Mouse (Mus musculus) left cerebral cortex, postnatal 14 days (tissue): Measurements from ENCODE around the gene Lif. TPM values are rescaled to one million over a fixed set of nuclear protein-coding genes. Genes with fewer than 3 reads are reported as not detected.

Experiments
- DNase-seq, 2 experiments: peaks; one replicate each; pipeline ENCODE4 v3.0.0; 2021 to 2022; ENCODE audit warnings: low spot score in 2 of 2, mixed read lengths in 1 of 2
- intact Hi-C: fragments of 180-260 bp; cut with DNase I; formaldehyde crosslinking; loops from one replicate; pipeline ENCODE4 v1.15.1; 2025
- total RNA-seq, 2 experiments: library from RNA; stranded (reverse); gene quantifications; 2 replicates each; pipeline ENCODE4 v1.2.3; 2021

Gene Lif
- total RNA-seq, 2 experiments from 2014 or later, result 0.15 to 0.59 TPM

DNA sequence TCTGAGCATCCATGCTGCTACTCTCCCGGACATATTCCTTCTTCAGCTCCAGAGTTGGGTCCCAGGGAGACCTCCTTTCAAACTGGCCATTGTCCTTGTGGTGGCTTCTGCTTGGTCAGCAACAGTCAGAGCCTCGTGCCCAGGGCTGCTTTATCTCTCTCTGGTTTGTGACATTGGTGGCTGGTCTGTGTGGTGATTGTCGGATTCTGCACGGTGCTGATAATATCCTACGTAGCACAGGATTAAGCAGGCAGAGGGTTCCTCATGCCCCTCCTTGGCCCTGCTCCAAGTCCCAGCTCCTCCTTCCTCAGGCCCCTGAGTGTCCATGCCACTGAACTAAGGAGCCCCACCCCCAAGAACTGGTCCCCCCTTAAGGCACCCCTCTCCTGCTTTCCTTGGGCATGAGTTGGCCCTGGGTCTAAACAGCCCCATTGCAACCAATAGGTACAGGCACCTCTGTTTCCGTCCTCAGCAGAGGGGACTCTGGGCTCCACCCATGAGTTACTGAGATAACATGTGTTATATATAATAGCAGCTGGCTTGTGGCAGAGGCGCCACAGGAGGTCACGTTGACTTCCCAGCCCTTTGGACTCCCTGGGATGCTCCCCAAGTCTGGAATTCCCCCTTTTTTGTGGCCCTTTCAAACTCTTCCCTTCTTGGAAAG, 35.0 kb downstream of the Lif start:
- no peak for DNase-seq
- intact Hi-C loops, result no loop called here

DNA sequence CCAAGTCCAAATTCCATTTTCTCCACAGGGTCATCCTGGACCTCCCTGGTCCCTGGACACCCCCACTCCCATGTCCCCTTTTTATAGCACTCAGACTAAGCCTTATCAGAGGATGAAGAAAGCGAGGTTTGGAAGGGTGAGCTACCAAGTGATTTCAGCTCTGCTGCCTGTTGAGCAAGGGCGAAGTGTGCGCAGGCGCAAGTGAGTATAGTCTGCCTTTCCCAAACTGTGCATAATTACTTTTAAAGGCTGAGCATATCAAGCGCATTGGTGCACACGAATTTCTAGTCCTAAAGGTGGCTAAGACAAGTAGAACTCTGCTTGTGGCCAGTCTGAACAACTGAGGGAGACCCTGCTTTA, 35.5 kb downstream of the Lif start:
- no peak for DNase-seq
- intact Hi-C loops, result no loop called here

DNA sequence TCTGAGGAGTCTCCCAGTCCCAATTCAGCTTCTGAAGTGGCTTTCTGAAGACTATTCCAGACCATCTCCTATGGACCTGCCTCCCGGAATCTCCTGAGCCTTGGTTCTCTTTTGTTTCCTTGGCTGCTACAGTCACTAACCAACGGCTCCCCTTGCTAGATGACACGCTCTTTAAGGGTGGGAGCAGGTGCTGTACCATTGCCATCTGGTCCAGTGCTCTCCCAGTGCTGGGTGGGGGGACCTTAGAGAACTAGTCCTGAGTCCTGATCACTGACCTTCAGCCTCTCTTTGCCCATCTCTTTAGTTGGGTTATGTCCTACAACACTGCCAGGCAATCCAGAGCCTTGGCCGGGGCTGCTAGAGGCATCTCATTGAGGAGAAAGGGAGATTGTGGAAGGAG, 36.1 kb downstream of the Lif start:
- no peak for DNase-seq
- intact Hi-C loops, result no loop called here

DNA sequence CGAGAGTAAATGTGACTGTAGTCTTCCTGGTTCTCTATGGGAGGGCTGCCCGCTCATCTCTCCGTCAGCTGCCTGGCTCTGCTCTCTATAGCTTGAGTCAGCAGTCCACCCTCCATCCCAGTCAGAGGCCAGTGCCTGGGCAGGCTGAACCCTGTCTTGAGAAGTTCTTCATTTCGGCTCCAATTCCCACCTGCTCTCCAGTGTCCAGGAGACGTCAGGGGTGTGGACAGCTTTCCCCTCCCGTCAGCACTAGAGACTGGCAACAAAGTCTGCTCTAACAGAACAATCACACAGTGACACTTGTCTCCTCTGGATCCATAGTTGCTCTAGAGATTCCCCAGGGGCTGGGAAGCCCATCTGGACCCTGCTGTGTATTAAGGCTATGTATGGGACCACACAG, 36.7 kb downstream of the Lif start:
- no peak for DNase-seq
- intact Hi-C loops, result no loop called here

DNA sequence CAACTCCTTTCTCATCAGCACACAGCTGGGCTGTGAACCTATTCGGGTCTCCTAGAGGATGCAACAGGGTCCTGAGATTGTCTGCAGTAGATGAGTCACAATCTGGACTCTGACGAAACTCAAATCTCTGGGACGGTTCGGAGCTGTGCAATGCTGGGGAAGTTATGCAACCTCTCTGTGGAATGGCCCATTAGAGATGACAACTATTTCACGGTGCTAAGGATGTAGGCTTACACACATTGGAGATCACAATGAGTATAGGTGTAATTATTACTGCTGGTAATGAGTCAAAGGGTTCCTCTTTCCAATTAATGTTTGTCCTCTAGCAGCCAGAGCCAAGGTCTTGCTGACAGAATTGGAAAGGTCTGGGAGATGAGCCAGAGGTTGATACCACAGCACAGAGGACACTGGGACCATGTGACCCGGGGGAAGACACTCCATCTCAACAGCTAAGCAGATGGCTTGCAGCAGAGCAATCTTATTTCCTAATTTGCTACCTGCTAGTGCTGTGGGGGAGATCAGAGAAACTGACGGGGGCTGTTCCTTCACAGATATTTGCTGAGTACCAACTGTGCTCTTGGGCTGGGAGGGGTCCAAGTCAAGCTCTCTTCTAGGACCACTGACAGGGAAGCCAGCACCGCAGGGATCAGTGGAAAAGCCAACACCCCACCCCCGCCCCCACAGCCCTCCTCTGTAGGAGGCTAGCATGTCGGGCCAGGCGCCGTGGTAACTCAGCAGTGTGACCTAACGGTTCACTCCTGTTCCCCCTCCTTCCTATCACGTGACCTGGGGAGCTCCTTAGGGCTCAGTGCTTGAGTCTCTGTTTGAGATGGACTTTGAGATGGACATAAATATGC, 37.4 kb downstream of the Lif start:
- no peak for DNase-seq
- intact Hi-C loops, result no loop called here

DNA sequence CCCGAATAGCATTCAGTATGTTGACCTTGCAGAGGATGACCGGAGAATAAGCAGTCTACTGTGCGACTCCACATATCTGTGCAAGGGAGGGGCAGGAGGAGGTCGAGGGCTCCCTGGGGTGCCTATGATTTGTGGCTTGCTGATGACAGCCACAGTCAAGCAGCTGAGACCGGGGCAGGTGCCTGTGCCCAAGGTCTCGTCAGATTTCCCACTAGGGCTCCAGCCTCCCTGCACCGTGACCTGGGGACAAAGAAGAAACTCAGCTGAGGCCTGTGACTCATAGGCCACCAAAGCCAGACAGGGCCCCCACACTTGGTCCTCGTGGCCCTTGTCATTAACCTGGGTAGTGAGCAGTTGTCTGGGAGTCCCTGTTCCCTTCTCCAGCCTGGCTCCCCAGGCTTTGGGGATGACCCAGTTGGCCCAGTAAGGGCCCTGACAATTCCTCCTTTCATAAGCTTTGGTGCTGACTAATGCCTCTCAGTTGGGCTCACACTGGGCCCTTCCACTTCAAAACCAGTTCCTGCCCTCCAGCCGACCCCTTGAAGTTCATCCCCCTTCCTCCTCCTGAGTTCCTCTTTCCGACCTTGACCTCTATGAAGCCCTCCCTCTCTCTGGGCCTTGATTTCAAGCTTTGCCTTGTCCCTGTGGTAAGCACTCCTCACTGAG, 39.4 kb downstream of the Lif start:
- DNase-seq, result no peak

DNA sequence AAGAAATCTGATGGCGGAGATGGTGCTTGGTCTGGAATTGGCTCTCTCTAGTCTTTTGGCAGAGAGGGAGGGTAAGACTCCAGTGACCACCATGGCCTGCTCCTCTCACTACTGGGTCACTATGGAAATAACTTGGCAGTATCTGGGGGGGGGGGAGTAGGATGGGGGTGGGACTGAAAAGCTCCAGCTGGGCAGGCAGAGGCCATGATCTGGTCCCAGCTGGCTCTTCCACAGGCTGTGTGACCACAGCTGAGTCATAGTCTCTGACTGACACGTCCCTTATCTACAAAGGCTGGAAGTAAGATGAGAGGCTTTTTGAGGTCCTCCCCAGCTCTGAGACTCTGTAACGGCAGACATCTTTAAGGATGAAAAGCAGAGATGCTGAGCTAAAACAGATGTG, 40.4 kb downstream of the Lif start:
- intact Hi-C loops, result no loop called here

More for the DNA sequence above, 39.4 kb downstream of the Lif start:
- intact Hi-C loops, result no loop called here

DNA sequence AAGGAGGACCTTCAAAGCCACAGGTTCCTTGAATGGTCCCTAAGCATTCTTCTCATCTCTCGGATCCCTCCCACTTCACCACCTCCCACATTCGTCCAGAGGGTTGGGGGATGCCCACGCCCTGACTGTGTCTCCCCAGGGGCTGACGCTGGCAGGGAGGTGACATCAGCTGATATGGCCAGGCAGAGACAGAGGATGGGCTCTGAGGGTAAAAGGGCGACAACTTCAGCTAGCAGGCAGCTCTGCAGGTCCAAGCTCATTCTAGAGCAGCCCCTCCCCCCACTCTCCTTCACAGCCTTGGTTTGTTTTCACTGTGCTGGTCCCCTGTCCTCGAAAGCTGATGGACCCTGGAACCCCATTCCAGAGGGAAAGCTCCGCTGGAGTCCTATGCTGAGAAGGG, 41.3 kb downstream of the Lif start:
- DNase-seq, result no peak
- intact Hi-C loops, result no loop called here

More for the DNA sequence above, 40.4 kb downstream of the Lif start:
- DNase-seq, result no peak

DNA sequence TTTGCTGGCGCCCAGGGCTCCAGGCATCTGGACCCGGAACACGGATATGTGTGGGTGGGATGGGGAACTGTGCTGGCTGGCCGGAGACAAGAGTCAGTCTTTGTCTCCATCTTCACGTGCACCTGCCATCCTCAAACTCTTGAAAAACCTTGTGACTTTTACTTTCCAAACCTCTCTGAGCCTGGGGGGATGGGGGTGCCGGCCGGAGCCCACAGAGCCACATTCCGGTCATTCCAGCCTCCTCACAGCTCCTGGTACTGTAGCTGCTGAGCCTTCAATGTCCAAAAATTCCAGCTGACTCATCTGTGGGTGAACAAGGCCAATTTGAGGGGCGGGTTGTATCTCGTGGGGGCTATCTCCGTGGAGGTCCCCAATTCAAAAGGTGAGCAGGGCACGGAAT, 41.8 kb downstream of the Lif start:
- DNase-seq, result no peak
- intact Hi-C loops, result no loop called here

DNA sequence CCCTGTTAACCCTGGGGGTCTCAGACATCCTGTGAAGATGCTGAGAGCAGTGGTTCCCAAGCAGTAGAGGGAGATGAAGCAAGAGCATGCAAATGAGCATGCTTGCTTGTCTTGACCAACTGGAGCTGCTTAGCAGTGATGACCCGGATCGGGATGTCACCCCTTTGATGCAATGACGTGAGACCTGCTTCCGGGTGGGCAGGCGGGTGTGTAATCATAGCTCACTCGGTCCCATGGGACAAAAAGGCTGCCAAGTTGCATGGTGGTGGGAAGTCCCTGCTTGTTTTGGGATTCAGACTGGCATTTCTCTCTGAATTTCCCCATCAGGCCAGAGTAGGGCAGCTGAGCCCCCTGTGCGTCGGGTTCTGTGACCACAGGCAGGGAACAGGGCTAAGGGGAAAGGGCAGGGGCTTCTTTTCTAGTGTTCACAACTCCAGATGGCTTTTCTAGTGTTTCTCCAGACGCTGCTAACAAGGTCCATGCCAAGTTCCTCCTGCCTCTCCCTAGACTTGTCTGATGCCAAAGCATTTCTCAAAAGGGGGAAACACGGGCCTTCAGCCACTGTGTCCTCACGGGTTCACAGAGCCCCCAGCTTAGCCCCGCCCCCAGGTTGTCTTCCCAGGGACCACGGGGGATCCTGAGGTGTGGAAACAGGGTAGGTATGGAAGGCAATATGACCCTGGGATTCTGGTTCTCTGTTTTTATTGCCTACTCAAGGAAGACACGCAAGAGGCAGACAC, 42.5 kb downstream of the Lif start:
- intact Hi-C loops, result no loop called here
- no peak for DNase-seq

DNA sequence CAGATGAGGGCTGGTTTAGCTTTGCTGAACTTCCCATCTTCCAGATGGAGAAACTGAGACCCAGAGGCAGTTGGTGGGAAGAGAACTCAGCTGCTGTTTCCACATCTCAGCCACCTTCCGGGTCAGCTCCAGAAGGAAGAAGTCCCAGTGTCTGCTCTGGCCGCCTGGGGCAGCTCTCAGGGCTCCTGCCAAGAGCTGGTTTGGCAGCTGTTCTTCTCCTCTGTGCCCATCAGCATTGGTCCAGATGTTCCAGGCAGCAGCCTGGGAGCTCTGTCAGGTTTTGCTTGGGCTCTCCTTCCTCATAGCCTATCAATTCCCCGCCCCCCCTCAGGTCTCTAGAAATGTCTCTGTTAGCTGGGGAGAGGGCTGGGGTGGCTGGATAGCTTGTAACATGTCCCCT, 43.3 kb downstream of the Lif start:
- intact Hi-C loops, result no loop called here
- no peak for DNase-seq

DNA sequence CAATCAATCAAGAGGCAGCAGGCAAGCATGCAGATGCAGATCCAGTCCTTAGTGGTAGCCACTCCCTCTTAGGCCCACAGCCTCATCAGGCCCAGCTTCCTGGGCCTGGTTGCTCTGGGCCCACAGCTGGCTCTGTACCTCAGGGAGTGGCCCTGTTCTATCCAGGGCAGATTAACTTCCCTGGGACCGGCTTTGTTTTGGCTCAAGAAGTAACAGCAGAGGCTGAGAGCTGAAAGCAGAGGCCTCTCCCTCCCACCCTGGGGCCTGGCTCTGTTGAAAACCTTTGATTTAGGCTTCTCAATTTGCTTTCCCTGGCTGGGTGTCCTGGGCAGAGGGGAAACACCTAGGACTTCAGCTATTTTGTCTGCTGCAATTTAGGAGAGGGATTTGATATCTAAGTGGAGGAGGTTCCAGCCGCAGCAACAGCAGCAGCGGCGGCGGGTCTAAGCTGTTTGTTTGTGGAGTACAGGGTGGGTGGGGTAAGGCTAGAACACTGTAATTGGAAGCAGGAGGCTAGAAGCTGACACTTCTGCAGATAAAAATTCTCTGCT, 45.1 kb downstream of the Lif start:
- intact Hi-C loops, result no loop called here
- DNase-seq, result no peak

DNA sequence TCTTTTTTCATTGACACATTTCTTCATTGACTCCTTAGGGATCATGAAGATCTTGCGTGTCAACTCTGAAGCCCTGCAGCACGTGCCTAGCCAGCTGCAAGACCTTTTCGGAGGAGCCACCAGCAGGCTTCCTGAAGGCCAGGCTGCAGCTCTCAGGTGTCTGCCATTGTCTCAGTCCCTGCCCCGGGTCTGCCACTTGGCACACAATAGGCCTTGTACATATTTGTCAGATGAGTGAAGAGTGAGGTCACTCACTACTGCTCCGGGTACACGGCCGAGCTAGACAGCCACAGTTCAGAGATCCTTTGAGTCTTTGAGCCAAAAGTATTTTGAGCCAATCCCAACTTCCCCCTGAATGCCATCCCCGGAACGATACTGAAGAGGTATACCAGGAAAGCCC, 45.7 kb downstream of the Lif start:
- DNase-seq, result no peak
- intact Hi-C loops, result no loop called here

DNA sequence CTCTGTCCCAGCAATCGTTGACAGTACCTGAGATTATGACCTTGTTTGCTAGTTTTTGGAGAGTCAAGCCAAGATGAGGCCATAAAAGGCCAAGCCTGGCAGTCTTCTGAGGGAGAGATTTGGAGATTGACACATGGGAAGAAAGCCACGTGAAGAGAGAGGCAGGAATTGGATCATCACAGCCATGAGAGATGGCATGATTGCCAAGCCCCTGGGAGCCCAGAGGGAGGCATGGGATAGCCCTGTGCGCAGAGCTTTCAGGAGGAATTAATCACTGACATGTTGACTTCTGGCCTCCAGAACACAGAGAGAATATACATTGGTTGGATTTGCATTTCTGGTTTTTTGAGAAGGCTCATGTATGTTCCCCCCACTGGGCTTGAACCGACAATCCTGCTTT, 46.8 kb downstream of the Lif start:
- intact Hi-C loops, result no loop called here
- DNase-seq, result no peak

DNA sequence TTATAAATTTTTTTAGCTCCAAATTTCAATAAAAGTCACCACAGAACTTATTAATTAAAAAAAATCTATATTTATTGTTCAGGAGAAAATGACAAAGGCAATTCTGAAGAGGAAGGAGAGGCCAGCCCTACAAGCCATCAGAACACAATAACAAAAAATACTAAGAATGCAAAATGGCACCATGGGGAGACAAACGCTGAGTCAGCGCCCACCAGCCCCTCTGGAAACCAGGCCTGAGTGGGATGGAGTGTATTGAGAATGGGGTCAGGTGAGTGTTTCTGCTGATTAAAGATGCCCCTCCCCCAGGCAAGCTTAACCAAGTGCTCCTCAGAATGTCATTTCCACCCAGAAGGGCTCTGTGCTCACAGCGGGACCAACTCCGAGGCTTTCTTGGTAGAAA, 47.7 kb downstream of the Lif start:
- intact Hi-C loops, result no loop called here
- no peak for DNase-seq

DNA sequence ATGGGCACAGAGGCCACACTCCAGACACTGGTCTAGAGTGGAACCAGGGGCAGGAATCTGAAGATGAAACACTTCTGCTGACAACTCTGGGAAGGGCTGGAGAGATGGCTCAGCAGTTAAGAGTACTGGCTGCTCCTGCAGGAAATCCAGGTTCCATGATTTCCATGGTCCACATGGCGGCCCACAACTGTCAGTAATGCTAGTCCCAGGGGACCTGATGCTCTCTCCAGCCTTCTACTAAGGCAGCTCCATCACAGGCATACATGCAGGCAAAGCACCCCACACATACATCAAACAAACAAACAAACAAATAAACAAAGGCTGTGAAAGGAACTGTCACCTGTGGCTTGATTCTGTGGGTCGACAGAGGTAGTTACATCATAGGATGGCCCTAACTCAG, 48.7 kb downstream of the Lif start:
- intact Hi-C loops, result no loop called here
- DNase-seq, result no peak

DNA sequence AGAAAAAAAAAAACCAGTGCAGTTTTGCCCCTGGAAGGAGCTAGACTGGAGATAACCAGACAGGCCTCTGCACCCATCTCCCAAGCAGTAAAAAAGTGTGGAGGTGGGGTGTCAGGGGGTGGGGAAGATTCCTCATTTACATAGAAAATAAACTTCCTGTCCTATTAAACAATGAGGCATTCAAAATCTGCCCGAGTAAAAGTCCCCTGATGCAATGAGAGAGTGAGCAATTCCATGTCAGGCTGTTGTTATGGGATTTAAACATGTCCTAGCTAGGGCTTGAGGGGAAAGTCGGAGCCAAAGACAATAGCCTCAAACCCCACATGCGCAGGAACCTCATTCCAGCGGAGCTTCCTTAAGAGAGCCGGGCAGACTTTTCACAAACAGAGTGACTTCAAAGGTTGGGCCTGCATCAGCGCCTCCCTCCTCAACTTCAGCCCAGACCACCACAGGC, 50.7 kb downstream of the Lif start:
- DNase-seq, result no peak
- intact Hi-C loops, result no loop called here

DNA sequence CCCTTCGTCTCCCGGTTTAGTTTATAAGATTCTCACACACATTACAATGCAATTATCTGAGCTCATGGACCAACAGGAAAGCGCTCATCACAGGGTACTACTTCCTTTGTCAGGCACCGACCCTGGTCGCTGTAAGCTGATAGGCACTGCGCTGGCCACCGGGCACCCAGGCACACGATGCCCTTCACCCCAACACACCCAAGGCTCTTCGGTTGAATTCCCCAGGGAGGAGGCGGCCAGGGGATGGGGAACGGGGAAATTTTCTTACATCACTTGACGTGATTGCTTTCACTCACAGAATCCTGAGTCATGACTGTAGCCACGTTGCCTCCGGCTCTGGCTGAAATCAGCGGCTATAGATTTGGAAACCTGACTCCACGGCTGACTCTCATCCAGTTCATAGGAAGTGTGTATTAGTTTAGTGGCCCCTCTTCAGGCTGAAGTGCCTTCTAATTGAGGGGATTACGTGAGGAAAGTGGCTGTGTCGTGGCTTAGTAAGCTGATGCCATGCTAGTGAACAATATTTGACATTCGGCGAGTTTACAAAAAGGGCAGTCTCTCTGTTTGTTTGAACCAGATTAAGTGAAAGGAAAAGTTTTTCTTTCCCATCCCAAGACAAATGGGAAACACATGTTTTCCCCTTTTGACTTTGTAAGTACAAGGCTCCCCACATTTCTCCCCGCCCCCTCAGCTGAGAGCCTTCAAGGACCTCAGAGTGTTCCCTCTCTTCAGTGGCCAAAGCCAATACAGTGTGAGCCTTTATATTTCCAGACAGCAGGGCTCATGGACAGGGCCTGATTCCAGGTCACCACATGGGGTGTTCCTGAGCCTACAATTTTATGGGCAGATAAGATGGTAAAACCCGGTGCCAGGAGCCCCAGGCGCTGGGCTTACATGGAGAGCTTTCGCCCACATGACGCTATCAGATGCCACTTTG, 51.4 kb downstream of the Lif start:
- intact Hi-C loops, result no loop called here
- peak in 1 of 2 experiments; percentile 46 for DNase-seq

DNA sequence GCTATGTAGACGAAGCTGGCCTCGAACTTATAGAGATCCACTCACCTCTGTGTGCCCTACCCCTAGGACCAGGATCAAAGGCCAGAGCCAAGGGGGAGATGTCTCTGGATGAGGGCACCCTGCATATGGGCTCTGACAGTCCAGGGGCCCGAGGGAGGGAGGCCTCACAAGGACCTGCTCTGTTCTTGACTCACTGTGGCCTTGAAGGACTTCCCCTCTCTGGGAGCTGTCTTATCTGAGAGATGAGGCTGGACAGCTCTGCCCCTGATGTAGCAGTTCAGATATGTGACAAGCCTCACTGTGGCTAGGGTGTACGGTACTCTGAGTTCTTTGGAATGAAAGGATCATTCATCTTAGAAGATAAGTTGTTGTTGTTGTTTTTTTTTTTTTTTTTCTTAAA, 52.3 kb downstream of the Lif start:
- intact Hi-C loops, result no loop called here
- no peak for DNase-seq
